Mouse (Mus musculus): ENCODE results near the gene Bcan. TPM values are rescaled to one million over a fixed set of nuclear protein-coding genes. Genes with fewer than 3 reads are reported as not detected.

The Bcan gene
- not detected for total RNA-seq (2021)
- long read RNA-seq, experiment 1: 0 reads
- long read RNA-seq, experiment 2: 0 reads

- DNase-seq (ENCODE audit: low spot score): no peak
These were observed at the start of gene Bcan for GRCm38 (mm10) chr3:88000181-88000580. Bcan (minus strand) TSS chr3:88000230.

- DNase-seq (ENCODE audit: low spot score): no peak
These were observed 49.5 kb upstream of the Bcan start for GRCm38 (mm10) chr3:88049532-88049931.

GRCm38 (mm10) chr3:88042661-88043421, 42.8 kb upstream of the Bcan start, which contains the start of gene Gpatch4:
Gpatch4 (plus strand) TSS chr3:88043108.
- DNase-seq (ENCODE audit: low spot score): peak; percentile 95

DNA sequence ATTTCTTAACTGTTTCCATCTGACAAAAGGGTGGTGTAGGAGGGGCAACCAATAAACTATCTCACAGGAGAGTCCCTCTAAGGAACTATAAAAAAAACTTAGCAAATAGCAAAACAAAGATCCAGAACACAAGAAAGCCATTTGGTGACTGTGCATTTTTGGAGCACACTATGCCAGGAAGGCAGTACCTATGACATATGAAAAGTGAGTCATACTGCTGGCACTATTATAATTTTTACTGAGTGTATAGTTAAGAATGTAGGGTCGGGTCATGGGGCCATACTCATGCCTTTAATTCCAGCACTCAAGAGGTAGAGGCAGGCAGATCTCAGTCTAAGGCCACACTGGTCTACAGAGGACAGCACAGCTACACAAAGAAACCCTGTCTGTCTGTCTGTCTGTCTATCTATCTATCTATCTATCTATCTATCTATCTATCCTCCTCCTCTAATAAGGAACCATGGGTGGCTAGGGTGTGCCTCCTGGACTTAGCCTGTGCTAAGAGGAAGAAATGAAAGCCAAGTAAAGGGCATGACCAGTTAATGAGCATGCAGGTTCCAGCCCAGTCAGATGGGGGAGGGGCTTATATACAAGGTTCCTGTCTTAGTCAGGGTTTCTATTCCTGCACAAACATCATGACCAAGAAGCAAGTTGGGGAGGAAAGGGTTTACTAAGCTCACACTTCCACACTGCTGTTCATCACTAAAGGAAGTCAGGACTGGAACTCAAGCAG, 35.7 kb upstream of the Bcan start:
- no peak for DNase-seq (ENCODE audit: low spot score)

DNA sequence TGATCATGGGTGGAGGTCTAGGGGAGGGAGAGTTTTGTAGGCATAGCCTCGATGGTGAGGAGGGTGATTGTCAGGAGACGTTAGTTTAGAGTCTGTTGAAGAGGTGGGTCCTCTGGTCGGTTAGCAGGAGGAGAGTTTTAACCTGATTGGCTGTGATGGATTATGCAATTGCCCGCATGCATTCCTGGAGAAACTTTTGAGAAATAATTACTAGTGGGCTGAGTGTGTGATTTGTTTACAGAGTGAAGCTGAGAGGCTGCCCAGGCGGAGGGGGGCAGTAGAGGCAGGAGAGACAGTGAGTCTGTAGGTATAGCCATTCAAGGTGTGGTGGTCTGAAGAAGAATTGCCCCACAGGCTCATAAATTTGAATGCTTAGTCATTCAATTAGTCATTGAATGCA, 33.5 kb upstream of the Bcan start:
- DNase-seq (ENCODE audit: low spot score): no peak

DNA sequence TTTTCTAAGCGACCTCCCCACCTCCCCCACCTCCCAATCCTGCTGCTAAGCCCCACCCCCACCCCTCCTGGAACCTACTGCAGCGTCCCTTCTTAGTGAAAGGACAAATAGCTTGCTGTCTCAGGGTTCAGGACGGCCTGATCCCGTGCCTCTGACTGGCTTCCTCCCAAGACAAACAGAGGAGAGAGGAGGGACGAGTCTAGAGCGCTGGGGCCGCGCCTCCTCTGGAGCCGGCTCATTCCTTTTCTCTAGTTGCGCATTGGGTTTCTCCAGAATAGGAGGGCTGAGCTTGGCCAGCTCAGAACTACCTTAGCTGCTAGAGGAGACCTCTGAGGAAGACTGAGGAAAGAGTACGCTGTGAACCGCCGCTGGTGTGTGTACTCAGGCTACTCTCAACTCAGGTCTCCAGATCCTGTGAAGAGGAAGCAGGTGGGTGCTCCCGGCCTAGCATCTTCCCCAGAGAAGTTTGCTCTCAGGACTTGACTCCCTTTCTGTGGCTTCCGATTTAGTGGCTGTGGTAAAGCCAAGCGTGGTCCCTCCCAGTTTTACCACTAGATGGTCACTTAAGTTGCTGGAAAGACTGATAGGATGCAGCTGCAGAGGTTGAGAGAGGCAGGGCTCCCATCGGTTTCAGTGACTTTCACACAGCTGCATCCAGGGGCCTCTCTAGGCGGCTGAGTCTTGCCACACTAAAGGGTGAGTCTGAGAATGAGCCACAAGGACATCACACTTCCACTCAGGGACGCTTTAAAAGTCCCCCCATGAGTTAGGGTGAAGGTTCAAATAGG, 30.8 kb upstream of the Bcan start:
- peak; percentile 23 for DNase-seq (ENCODE audit: low spot score)

DNA sequence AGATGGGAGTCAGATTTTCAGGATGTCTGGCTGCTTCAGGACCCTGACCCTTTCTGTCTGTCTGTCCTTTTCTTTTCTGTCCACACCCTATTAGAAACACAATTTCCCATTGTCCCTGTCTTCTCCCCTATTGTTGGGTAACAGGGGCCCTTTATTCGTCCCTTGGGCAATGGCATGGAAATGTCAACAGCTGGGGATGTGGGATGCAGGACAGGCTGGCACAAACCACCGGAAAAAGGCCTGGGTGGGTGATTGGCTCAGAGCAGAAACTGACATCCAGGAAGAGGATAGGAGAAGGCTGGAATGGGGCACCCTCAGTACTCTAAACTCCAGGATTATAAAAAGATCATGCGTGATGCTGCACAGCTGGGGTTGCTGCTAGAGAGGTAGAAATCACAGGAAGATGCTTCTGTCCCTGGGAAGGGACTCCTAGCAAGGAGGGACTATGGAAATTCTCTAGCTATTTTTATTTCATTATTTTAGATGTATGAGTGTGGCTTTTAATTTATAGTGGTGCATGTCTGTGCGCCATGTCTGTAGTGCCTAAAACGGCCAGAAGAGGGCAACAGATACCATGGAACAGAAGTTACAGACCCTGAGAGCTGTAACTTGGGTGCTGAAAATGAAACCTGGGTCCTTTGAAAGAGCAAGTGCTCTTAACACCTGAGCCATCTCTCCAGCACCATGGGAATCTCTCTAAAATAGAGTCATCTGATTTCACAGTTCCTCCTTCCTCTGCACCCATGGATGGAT, 27.6 kb upstream of the Bcan start, which contains the start of gene Hapln2:
Gene Hapln2 (minus strand): TSS at position 150 of the 753 bp plus-strand sequence.
- DNase-seq (ENCODE audit: low spot score): no peak

DNA sequence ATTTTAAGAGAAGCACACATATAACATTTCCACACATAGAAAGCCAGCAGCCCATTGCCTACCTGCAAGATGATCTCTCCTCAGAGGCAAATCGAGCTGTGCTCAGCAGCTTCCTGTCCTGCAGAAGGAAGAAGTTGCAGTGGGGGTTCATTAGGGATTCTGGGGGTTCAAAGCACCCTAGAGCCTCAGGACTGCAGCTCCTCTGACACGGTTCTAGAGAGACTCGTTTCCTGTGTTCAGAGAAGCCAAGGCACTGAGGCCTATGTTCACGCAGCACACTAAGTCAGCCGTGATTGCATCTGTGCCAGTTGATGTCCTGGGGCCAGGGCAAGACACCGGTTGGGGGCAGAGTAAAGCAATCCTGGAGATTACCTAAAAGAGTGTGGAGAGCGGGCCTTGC, 26.8 kb upstream of the Bcan start:
- no peak for DNase-seq (ENCODE audit: low spot score)

DNA sequence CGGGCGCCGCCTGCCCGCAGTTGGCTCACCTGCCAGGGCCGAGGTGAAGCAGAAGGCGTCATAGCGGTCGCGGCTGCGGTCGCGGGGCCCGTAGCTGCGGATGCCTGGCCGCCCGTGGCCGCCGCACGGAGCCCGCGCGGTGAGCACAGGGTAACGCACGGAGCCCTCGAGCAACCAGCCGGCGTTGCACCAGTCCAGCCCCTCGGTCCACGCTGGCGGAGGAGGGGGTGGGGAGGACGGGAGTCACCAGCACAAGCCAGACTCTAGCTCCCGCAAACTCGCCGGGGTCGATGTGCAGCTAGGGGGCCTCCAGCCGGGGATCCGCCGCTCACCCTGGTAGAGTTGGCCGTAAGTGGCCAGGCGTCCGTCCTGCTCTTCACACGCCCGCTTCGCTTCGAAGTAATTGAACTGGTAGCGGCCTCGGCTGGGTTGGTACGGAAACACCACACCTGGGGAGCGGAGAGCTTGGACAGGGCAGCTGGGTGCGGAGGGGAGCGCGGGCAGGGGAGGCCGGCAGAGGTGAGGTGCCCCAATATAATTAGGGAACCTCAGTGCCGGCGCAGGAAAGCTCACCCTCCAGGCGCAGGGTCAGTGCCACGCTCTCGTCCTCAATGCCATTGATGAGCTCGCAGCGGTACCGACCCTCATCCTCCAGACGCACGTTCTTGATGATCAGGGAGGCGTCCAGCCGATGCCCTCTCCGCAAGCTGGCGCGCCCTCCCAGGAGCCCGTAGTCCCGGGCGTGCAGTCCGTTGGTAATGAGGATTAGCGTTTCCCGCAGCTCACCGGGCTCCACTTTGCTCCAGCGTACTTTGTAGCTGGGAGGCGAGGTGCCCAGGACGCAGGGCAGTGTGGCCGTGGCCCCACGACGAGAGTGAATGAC, 23.4 kb upstream of the Bcan start:
- no peak for DNase-seq (ENCODE audit: low spot score)

DNA sequence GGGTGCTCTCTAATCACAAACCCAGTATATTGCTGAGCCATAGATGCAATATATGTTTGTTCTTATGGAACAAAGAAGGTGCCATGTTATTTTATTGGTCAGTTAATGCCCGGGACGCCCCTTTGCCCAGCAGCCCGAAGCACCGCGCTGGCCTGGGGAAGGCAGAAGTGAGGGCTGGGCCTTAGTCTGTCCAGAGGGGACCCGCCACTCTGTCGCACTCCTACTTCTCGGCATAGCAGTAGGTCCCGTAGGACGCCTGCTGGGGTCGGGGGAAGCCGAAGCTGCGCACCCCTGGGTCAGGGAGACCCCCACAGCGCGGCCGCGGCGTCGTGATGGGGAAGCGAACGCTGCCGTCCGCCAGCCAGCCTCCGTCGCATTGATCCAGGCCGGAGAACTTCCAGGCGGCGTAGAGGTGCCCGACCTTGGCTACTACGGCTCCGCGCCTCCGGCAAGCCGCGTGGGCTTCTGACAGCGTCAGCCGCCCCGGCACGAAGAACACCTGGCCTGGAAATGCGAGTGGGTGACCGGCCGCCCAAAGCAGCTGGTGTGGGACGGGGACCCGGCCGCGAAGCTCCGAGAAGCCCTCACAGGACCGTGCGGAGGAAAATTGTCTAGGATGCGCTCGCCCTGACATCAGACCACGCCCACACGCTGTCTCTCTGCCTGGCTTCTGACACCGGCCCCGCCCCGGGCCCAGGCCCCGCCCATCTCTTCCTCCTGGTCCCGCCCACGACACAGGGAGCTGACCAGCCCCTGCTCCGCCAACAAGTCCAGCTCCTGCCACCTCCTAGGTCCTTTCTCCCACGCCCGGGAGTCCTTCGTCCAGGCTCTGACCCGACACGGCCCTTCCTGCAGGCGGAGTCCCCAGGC, 22.5 kb upstream of the Bcan start:
- DNase-seq (ENCODE audit: low spot score): peak; percentile 90

DNA sequence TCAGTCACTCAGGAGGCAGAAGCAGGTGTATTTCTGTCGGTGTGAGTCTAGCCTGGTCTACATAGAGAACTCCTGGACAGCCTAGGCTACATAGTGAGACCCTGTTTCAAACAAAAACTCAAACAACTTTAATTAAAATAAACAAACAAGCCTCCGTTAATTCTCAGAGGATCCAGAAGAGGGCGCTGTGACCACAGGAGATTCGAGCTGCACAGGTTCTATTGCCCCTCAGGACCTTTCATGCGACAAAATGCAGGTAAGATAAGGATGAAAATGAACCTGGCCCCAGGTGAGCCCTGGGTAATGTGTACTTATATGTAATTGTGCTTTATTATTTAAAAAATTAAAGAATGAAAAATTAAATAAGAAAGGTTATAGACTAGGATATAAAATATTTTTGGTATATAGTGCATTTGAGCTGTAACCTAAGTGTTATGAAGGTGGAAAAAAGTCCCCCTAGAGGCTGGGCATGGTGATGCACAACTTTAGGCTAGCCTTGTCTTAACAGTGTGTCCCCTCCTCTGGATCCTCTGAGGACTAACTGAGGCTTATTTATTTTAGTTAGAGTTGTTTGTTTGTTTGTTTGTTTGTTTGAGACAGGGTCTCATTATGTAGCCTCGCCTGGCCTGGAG, 10.7 kb upstream of the Bcan start:
- DNase-seq (ENCODE audit: low spot score): no peak

- no peak for DNase-seq (ENCODE audit: low spot score)
These were observed 6.1 kb upstream of the Bcan start for GRCm38 (mm10) chr3:88005822-88006786.

- no peak for DNase-seq (ENCODE audit: low spot score)
These were observed 2.4 kb upstream of the Bcan start for GRCm38 (mm10) chr3:88002291-88002976.

- no peak for DNase-seq (ENCODE audit: low spot score)
These were observed 976 bp upstream of the Bcan start for GRCm38 (mm10) chr3:88000816-88001595.

- DNase-seq (ENCODE audit: low spot score): no peak
These were observed 661 bp downstream of the Bcan start for GRCm38 (mm10) chr3:87999243-87999895.

DNA sequence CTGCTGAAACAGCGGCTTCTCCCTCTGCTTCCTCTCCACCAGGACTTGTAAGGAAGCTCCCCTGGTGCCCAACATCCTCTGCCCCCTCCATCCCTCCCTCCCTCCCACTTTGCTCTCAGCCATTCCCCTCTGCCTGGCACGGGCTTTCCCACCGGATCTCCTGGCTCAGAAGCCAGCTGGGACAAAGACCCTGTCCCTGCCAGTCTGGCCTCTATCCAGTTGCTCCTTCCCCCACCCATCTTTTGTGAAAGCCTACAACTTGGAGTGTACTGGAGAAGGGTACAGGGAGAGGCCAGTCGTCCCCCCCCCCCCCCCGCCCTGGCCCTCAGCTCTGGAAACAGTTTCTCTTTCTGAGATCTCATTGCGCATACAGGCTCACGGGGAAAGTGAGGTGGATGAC, 1.3 kb downstream of the Bcan start:
- no peak for DNase-seq (ENCODE audit: low spot score)

All from gastrocnemius, adult 18-20 months (tissue).